Mouse (Mus musculus) brain, embryonic 14.5 days (tissue): ENCODE results near the gene Rab5c. TPM values are rescaled to one million over a fixed set of nuclear protein-coding genes. Genes with fewer than 3 reads are reported as not detected.

Experiments
- DNase-seq: peaks from one replicate; pipeline ENCODE4 v3.0.0-alpha.2; 2011; ENCODE audit warnings: low read depth
- CTCF ChIP-seq: fragments of 200-500 bp; IDR thresholded peaks from 2 replicates; pipeline ENCODE4 v1.5.1; 2012; ENCODE audit warnings: inconsistent platforms, mild to moderate bottlenecking, moderate library complexity, borderline replicate concordance; ENCODE audit not compliant: insufficient read depth, insufficient read length; ENCODE audit errors: extremely low read depth
- POLR2A ChIP-seq: fragments of 200-500 bp; IDR thresholded peaks from 2 replicates; pipeline ENCODE4 v1.6.1; 2012; ENCODE audit warnings: mild to moderate bottlenecking, inconsistent platforms, borderline replicate concordance; ENCODE audit not compliant: poor library complexity, insufficient read depth, insufficient read length, severe bottlenecking; ENCODE audit errors: extremely low read depth
- polyA plus RNA-seq: library from polyadenylated mRNA; depleted of rRNA; stranded (reverse); fragments of >200 nt; gene quantifications from 2 replicates; pipeline ENCODE4 v1.2.3, GENCODE M21; 2012

Rab5c gene
- polyA plus RNA-seq, 1 experiment, result 236 TPM

- no peak for TF ChIP-seq CTCF
- TF ChIP-seq POLR2A, result no peak
- no peak for DNase-seq
Observed at GRCm38 (mm10) chr11:100729976-100730375, 8.0 kb downstream of the Rab5c start.

GRCm38 (mm10) chr11:100728601-100729000 lies 9.4 kb downstream of the Rab5c start:
- TF ChIP-seq CTCF (no peak), POLR2A (no peak)
- DNase-seq, result no peak

GRCm38 (mm10) chr11:100727201-100727600 lies 10.8 kb downstream of the Rab5c start:
- TF ChIP-seq POLR2A (no peak), CTCF (no peak)
- no peak for DNase-seq

- TF ChIP-seq CTCF (no peak), POLR2A (no peak)
- DNase-seq, result no peak
Observed at GRCm38 (mm10) chr11:100724919-100725512, 13.0 kb downstream of the Rab5c start.

- TF ChIP-seq CTCF (no peak), POLR2A (no peak)
Observed at GRCm38 (mm10) chr11:100722493-100723028, 15.5 kb downstream of the Rab5c start.

GRCm38 (mm10) chr11:100721776-100722492 lies 16.1 kb downstream of the Rab5c start:
- no peak for DNase-seq
- no peak for TF ChIP-seq POLR2A

More at GRCm38 (mm10) chr11:100722493-100723028, 15.5 kb downstream of the Rab5c start:
- no peak for DNase-seq

GRCm38 (mm10) chr11:100721254-100721653 lies 16.8 kb downstream of the Rab5c start:
- TF ChIP-seq CTCF, result no peak
- DNase-seq, result no peak

- TF ChIP-seq POLR2A (no peak), CTCF (no peak)
- no peak for DNase-seq
Observed at GRCm38 (mm10) chr11:100720345-100720744, 17.7 kb downstream of the Rab5c start.

GRCm38 (mm10) chr11:100719893-100720292 lies 18.1 kb downstream of the Rab5c start:
- DNase-seq, result no peak

GRCm38 (mm10) chr11:100719312-100719711 lies 18.7 kb downstream of the Rab5c start:
- TF ChIP-seq POLR2A (no peak), CTCF (no peak)
- DNase-seq, result no peak

More at GRCm38 (mm10) chr11:100719893-100720292, 18.1 kb downstream of the Rab5c start:
- no peak for TF ChIP-seq POLR2A
- TF ChIP-seq CTCF, result no peak

GRCm38 (mm10) chr11:100718866-100719265 lies 19.1 kb downstream of the Rab5c start:
- no peak for TF ChIP-seq POLR2A
- DNase-seq, result no peak

GRCm38 (mm10) chr11:100718462-100718861 lies 19.6 kb downstream of the Rab5c start:
- DNase-seq, result no peak
- TF ChIP-seq POLR2A (no peak), CTCF (no peak)

GRCm38 (mm10) chr11:100716649-100717048 lies 21.4 kb downstream of the Rab5c start:
- TF ChIP-seq CTCF, result no peak
- TF ChIP-seq POLR2A, result no peak
- DNase-seq, result no peak

GRCm38 (mm10) chr11:100714948-100715347 lies 23.1 kb downstream of the Rab5c start:
- no peak for DNase-seq
- TF ChIP-seq CTCF (no peak), POLR2A (no peak)
